Mouse (Mus musculus) CH12.LX (cell line): ENCODE measurements around the gene Scn8a. TPM values are rescaled to one million over a fixed set of nuclear protein-coding genes. Genes with fewer than 3 reads are reported as not detected.

ENCODE experiments used
- DNase-seq: peaks from one replicate; pipeline ENCODE4 v3.0.0-alpha.2; 2013; ENCODE audit errors: extremely low read depth
- H3K27ac ChIP-seq: 2 replicates; pipeline ENCODE4 v1.5.1; 2012; ENCODE audit warnings: low read depth, mild to moderate bottlenecking, control low read depth, moderate library complexity; ENCODE audit not compliant: insufficient read depth
- H3K27me3 ChIP-seq: replicated peaks from 2 replicates; pipeline ENCODE3; 2012; ENCODE audit warnings: inconsistent platforms
- H3K36me3 ChIP-seq, 2 experiments: replicated peaks in 1 of 2; 2 replicates each; pipeline versions ENCODE3 to v1.6.1; 2012; ENCODE audit warnings: inconsistent platforms in 1 of 2, low read length in 1 of 2, mild to moderate bottlenecking in 1 of 2, mixed read lengths in 1 of 2, moderate library complexity in 1 of 2; ENCODE audit not compliant: control insufficient read depth in 1 of 2, insufficient read depth in 1 of 2
- H3K4me1 ChIP-seq, 2 experiments: 2 replicates each; pipeline ENCODE4 v1.6.1; 2012; ENCODE audit warnings: inconsistent platforms in 1 of 2, moderate library complexity in 1 of 2; ENCODE audit not compliant: insufficient read depth in 2 of 2, control insufficient read depth in 1 of 2
- H3K4me2 ChIP-seq: 2 replicates; pipeline ENCODE4 v1.6.1; 2012; ENCODE audit warnings: low read depth, mild to moderate bottlenecking, control low read depth; ENCODE audit not compliant: poor library complexity, insufficient read depth, severe bottlenecking
- H3K4me3 ChIP-seq, 3 experiments: fragments of 150-350 bp in 1 of 3; sonication (generic) in 1 of 3; replicated peaks in 1 of 3; 2 replicates each; pipeline versions ENCODE3 to v1.5.1; 2011 to 2012; ENCODE audit warnings: low read depth in 2 of 3, low read length in 2 of 3, mild to moderate bottlenecking in 2 of 3, moderate library complexity in 2 of 3, control low read depth in 1 of 3, improper control_type of control experiment in 1 of 3, inconsistent platforms in 1 of 3, mixed read lengths in 1 of 3; ENCODE audit not compliant: poor library complexity in 1 of 3
- H3K79me2 ChIP-seq: replicated peaks from 2 replicates; pipeline ENCODE4 v1.6.1; 2012; ENCODE audit warnings: mild to moderate bottlenecking, moderate library complexity; ENCODE audit not compliant: control insufficient read depth, poor library complexity, insufficient read depth, severe bottlenecking; ENCODE audit errors: extremely low read depth
- H3K9ac ChIP-seq: 2 replicates; pipeline ENCODE4 v1.6.1; 2012; ENCODE audit warnings: low read depth, mild to moderate bottlenecking, control low read depth, moderate library complexity; ENCODE audit not compliant: insufficient read depth
- H3K9me3 ChIP-seq: replicated peaks from 2 replicates; pipeline ENCODE3; 2012; ENCODE audit warnings: low read length, inconsistent platforms, mixed read lengths
- BHLHE40 ChIP-seq: IDR thresholded peaks from 2 replicates; pipeline ENCODE4 v1.6.1; 2011; ENCODE audit warnings: mild to moderate bottlenecking, low read depth, low read length, improper control_type of control experiment
- CHD2 ChIP-seq: IDR thresholded peaks from 2 replicates; pipeline ENCODE4 v1.6.1; 2011; ENCODE audit warnings: low read length, improper control_type of control experiment
- E2F4 ChIP-seq: IDR thresholded peaks from 2 replicates; pipeline ENCODE4 v1.6.1; 2011; ENCODE audit warnings: low read depth, low read length, improper control_type of control experiment; ENCODE audit not compliant: insufficient replicate concordance
- ELF1 ChIP-seq: IDR thresholded peaks from 2 replicates; pipeline ENCODE4 v1.6.1; 2014; ENCODE audit warnings: low read depth, mild to moderate bottlenecking, inconsistent platforms, low read length, improper control_type of control experiment
- EP300 ChIP-seq: IDR thresholded peaks from 2 replicates; pipeline ENCODE4 v1.6.1; 2011; ENCODE audit warnings: low read length, improper control_type of control experiment
- ETS1 ChIP-seq: conservative IDR thresholded peaks from 2 replicates; pipeline ENCODE4 v1.6.1; 2012; ENCODE audit warnings: low read depth, mild to moderate bottlenecking, inconsistent platforms, low read length, improper control_type of control experiment, moderate library complexity
- JUND ChIP-seq: conservative IDR thresholded peaks from 2 replicates; pipeline ENCODE4 v1.6.1; 2011; ENCODE audit warnings: low read depth, low read length, improper control_type of control experiment
- KAT2A ChIP-seq: IDR thresholded peaks from 2 replicates; pipeline ENCODE4 v1.6.1; 2012; ENCODE audit warnings: low read length, improper control_type of control experiment, inconsistent platforms; ENCODE audit not compliant: insufficient replicate concordance
- MAZ ChIP-seq: IDR thresholded peaks from 2 replicates; pipeline ENCODE4 v1.6.1; 2012; ENCODE audit warnings: low read depth, mild to moderate bottlenecking, inconsistent platforms, low read length, improper control_type of control experiment, moderate library complexity
- MXI1 ChIP-seq: IDR thresholded peaks from 2 replicates; pipeline ENCODE4 v1.6.1; 2011; ENCODE audit warnings: mild to moderate bottlenecking, low read depth, low read length, improper control_type of control experiment
- NRF1 ChIP-seq: IDR thresholded peaks from 2 replicates; pipeline ENCODE4 v1.6.1; 2014; ENCODE audit warnings: low read depth, mild to moderate bottlenecking, inconsistent platforms, low read length, improper control_type of control experiment, moderate library complexity
- PAX5 ChIP-seq: IDR thresholded peaks from 2 replicates; pipeline ENCODE4 v1.6.1; 2012; ENCODE audit warnings: low read length, inconsistent platforms, mixed read lengths
- POLR2AphosphoS2 ChIP-seq: IDR thresholded peaks from 2 replicates; pipeline ENCODE4 v1.6.1; 2011; ENCODE audit warnings: low read depth, low read length, improper control_type of control experiment
- RCOR1 ChIP-seq: conservative IDR thresholded peaks from 2 replicates; pipeline ENCODE4 v1.6.1; 2012; ENCODE audit warnings: low read depth, mild to moderate bottlenecking, inconsistent platforms, low read length, improper control_type of control experiment
- SMC3 ChIP-seq: IDR thresholded peaks from 2 replicates; pipeline ENCODE4 v1.6.1; 2011; ENCODE audit warnings: low read depth, low read length, improper control_type of control experiment
- TCF12 ChIP-seq: IDR thresholded peaks from 2 replicates; pipeline ENCODE4 v1.6.1; 2014; ENCODE audit warnings: low read depth, mild to moderate bottlenecking, inconsistent platforms, low read length, improper control_type of control experiment
- USF2 ChIP-seq: conservative IDR thresholded peaks from 2 replicates; pipeline ENCODE4 v1.6.1; 2011; ENCODE audit warnings: low read depth, low read length, improper control_type of control experiment
- ZC3H11A ChIP-seq: IDR thresholded peaks from 2 replicates; pipeline ENCODE4 v1.6.1; 2012; ENCODE audit warnings: low read depth, mild to moderate bottlenecking, inconsistent platforms, low read length, improper control_type of control experiment
- ZKSCAN1 ChIP-seq: IDR thresholded peaks from 2 replicates; pipeline ENCODE4 v1.6.1; 2012; ENCODE audit warnings: low read depth, inconsistent platforms, low read length, improper control_type of control experiment, borderline replicate concordance
- dilution Hi-C: fragments of 300-500 bp; cut with MboI; formaldehyde crosslinking; loops from 2 replicates; pipeline ENCODE4 v1.14.3; 2020; ENCODE audit warnings: low sequenced_read_pairs; ENCODE audit not compliant: extremely low pct_unique_long_range_greater_than_20kb, extremely low pct_ligation_motif_present
- in situ Hi-C: fragments of 300-500 bp; cut with MboI; formaldehyde crosslinking; loops from 3 replicates; pipeline ENCODE4 v1.14.3; 2019; ENCODE audit warnings: low sequenced_read_pairs, low pct_ligation_motif_present, low pct_unique_long_range_greater_than_20kb, mixed read lengths
- polyA plus RNA-seq: library from polyadenylated mRNA; unstranded; fragments of >175 nt; gene quantifications from 2 replicates; pipeline ENCODE4 v1.2.1, GENCODE M21; 2012; ENCODE audit warnings: low read depth; ENCODE audit not compliant: insufficient read length
- total RNA-seq, 2 experiments: library from RNA; depleted of rRNA; stranded (reverse); fragments of 300-350 nt in 1 of 2; fragments of >200 nt in 1 of 2; gene quantifications; 2 replicates each; pipeline ENCODE4 v1.2.3; 2012 to 2014

Gene Scn8a
- total and polyA plus RNA-seq, 3 experiments = 0.13 to 0.39 (median 0.15) TPM

- TF ChIP-seq RCOR1 (no peak), MAZ (no peak), PAX5 (no peak), NRF1 (no peak), MXI1 (no peak), BHLHE40 (peak; percentile 72), E2F4 (no peak), SMC3 (no peak), ETS1 (no peak), ZKSCAN1 (no peak), ELF1 (no peak), CHD2 (no peak), EP300 (no peak), ZC3H11A (no peak), POLR2AphosphoS2 (no peak), TCF12 (no peak)
Observed at GRCm38 (mm10) chr15:101006251-101007040, 136.8 kb downstream of the Scn8a start (continued).

GRCm38 (mm10) chr15:101007236-101007635 is 137.6 kb downstream of the Scn8a start:
- Histone ChIP-seq H3K4me3 (peak overlapping the region in 2 of 3 experiments; percentile 49 to 63), H3K4me2 (peak overlapping the region; percentile 85), H3K9me3 (no peaks in the 10 kb centered on the region), H3K27me3 (peaks cover 57% of the 10 kb centered on the region), H3K4me1 (peaks cover 10 to 18% of the 10 kb centered on the region in 2 experiments), H3K36me3 (no peaks in the 10 kb centered on the region), H3K9ac (no peak overlapping the region), H3K79me2 (no peaks in the 10 kb centered on the region), H3K27ac (no peak overlapping the region)
- TF ChIP-seq KAT2A (no peak), USF2 (no peak), BHLHE40 (no peak), JUND (no peak)
- in situ Hi-C loops (loop anchor here (10.0 kb wide), 1 partner anchor 242 kb away; the partner anchor contains the start of gene Slc4a8), dilution Hi-C loops (no loop called here)
- no peak for DNase-seq
